Mouse (Mus musculus): ENCODE results near the gene Ociad1. TPM values are rescaled to one million over a fixed set of nuclear protein-coding genes. Genes with fewer than 3 reads are reported as not detected.

The Ociad1 gene
- total and polyA plus RNA-seq, 2 experiments: 50.3 to 68.1 TPM

- H3K4me1 ChIP-seq (ENCODE audit: control insufficient read depth, insufficient read depth, low read length): peaks cover 3% of the 10 kb centered on the region; the same call in 1 of the 2 replicates
- peak; percentile 25 for DNase-seq (ENCODE audit: extremely low read depth, low read depth, low spot score)
- 15% methylated on average over 5 of the region's 5 CpGs for WGBS
Observed at GRCm38 (mm10) chr5:73286603-73287002, 6.0 kb upstream of the Ociad1 start.

DNA sequence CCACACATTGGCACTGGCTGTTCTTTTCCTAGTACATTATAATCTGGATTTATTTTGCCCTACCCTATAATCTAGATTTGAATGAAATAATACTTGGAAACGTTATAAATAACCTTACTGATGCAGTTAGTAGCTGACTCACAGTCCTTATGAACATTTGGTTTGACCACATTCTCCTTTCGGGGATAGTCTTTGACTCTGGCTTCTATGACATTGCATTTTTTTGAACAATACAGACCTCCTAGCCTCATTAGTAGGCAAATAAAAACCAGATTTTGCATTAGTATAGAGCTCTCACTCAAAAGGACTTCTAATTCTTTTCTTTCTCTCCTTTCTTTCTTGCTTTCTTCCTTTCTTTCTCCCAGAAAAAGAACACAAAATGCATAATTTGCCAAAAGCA, 2.7 kb upstream of the Ociad1 start:
- WGBS: 74% methylated on average over 2 of the region's 2 CpGs
- H3K27ac ChIP-seq (replicated peaks; ENCODE audit: insufficient read depth, low read depth, low read length): no peak overlapping the region
- DNase-seq (ENCODE audit: extremely low read depth, low read depth, low spot score): no peak
- no peak overlapping the region for H3K9ac ChIP-seq (ENCODE audit: low read depth, low read length)
- no peaks in the 10 kb centered on the region for H3K27me3 ChIP-seq (ENCODE audit: control insufficient read depth, insufficient read depth, low read length)
- H3K36me3 ChIP-seq (ENCODE audit: control insufficient read depth, insufficient read depth, low read length): peaks cover 2% of the 10 kb centered on the region; the same call in 1 of the 2 replicates
- no peak overlapping the region for H3K4me3 ChIP-seq (ENCODE audit: insufficient read depth, low read depth, low read length)
- peaks cover 4% of the 10 kb centered on the region; the same call in 1 of the 2 replicates for H3K79me2 ChIP-seq (ENCODE audit: control insufficient read depth, insufficient read depth, low read length)
- TF ChIP-seq CTCF (IDR thresholded peaks at IDR 0.05; ENCODE audit: low read depth, low read length) (no peak), POLR2A (IDR thresholded peaks at IDR 0.05; ENCODE audit: extremely low read depth, insufficient read depth, low read length) (no peak)
- peaks cover 5% of the 10 kb centered on the region; the same call in 1 of the 2 replicates for H3K4me1 ChIP-seq (ENCODE audit: control insufficient read depth, insufficient read depth, low read length)

More at GRCm38 (mm10) chr5:73286603-73287002, 6.0 kb upstream of the Ociad1 start:
- Histone ChIP-seq H3K27me3 (ENCODE audit: control insufficient read depth, insufficient read depth, low read length) (no peaks in the 10 kb centered on the region), H3K9ac (ENCODE audit: low read depth, low read length) (no peak overlapping the region), H3K4me3 (ENCODE audit: insufficient read depth, low read depth, low read length) (no peak overlapping the region), H3K36me3 (ENCODE audit: control insufficient read depth, insufficient read depth, low read length) (no peaks in the 10 kb centered on the region), H3K79me2 (ENCODE audit: control insufficient read depth, insufficient read depth, low read length) (no peaks in the 10 kb centered on the region), H3K27ac (replicated peaks; ENCODE audit: insufficient read depth, low read depth, low read length) (no peak overlapping the region)
- TF ChIP-seq CTCF (IDR thresholded peaks at IDR 0.05; ENCODE audit: low read depth, low read length) (no peak), POLR2A (IDR thresholded peaks at IDR 0.05; ENCODE audit: extremely low read depth, insufficient read depth, low read length) (no peak)

- peak overlapping the region; percentile 98 for H3K4me3 ChIP-seq (ENCODE audit: insufficient read depth, low read depth, low read length)
- H3K27ac ChIP-seq (replicated peaks; ENCODE audit: insufficient read depth, low read depth, low read length): no peak overlapping the region
- 2% methylated on average over 8 of the region's 8 CpGs for WGBS
- DNase-seq (ENCODE audit: extremely low read depth, low read depth, low spot score): peak; percentile 34
- TF ChIP-seq POLR2A (IDR thresholded peaks at IDR 0.05; ENCODE audit: extremely low read depth, insufficient read depth, low read length) (no peak), CTCF (IDR thresholded peaks at IDR 0.05; ENCODE audit: low read depth, low read length) (no peak)
- H3K27me3 ChIP-seq (ENCODE audit: control insufficient read depth, insufficient read depth, low read length): no peaks in the 10 kb centered on the region
- H3K79me2 ChIP-seq (ENCODE audit: control insufficient read depth, insufficient read depth, low read length): peaks cover 8% of the 10 kb centered on the region; the same call in 1 of the 2 replicates
- H3K4me1 ChIP-seq (ENCODE audit: control insufficient read depth, insufficient read depth, low read length): peaks cover 3% of the 10 kb centered on the region; the same call in 1 of the 2 replicates
- peak overlapping the region; percentile 46; the same call in 1 of the 2 replicates for H3K9ac ChIP-seq (ENCODE audit: low read depth, low read length)
- peaks cover 6% of the 10 kb centered on the region for H3K36me3 ChIP-seq (ENCODE audit: control insufficient read depth, insufficient read depth, low read length)
Observed at GRCm38 (mm10) chr5:73293458-73293827, 859 bp downstream of the Ociad1 start.

GRCm38 (mm10) chr5:73295016-73295415, 2.4 kb downstream of the Ociad1 start:
- 95% methylated on average over 7 of the region's 7 CpGs for WGBS
- DNase-seq (ENCODE audit: extremely low read depth, low read depth, low spot score): no peak
- Histone ChIP-seq H3K27me3 (ENCODE audit: control insufficient read depth, insufficient read depth, low read length) (no peaks in the 10 kb centered on the region), H3K36me3 (ENCODE audit: control insufficient read depth, insufficient read depth, low read length) (peaks cover 14% of the 10 kb centered on the region), H3K4me1 (ENCODE audit: control insufficient read depth, insufficient read depth, low read length) (peaks cover 3% of the 10 kb centered on the region; the same call in 1 of the 2 replicates), H3K9ac (ENCODE audit: low read depth, low read length) (no peak overlapping the region), H3K27ac (replicated peaks; ENCODE audit: insufficient read depth, low read depth, low read length) (no peak overlapping the region), H3K4me3 (ENCODE audit: insufficient read depth, low read depth, low read length) (no peak overlapping the region), H3K79me2 (ENCODE audit: control insufficient read depth, insufficient read depth, low read length) (peaks cover 8% of the 10 kb centered on the region; the same call in 1 of the 2 replicates)
- TF ChIP-seq POLR2A (IDR thresholded peaks at IDR 0.05; ENCODE audit: extremely low read depth, insufficient read depth, low read length): no peak
- no peak for TF ChIP-seq CTCF (IDR thresholded peaks at IDR 0.05; ENCODE audit: low read depth, low read length)

- peaks cover 21% of the 10 kb centered on the region for H3K36me3 ChIP-seq (ENCODE audit: control insufficient read depth, insufficient read depth, low read length)
- H3K27ac ChIP-seq (replicated peaks; ENCODE audit: insufficient read depth, low read depth, low read length): no peak overlapping the region
- TF ChIP-seq POLR2A (IDR thresholded peaks at IDR 0.05; ENCODE audit: extremely low read depth, insufficient read depth, low read length) (no peak), CTCF (IDR thresholded peaks at IDR 0.05; ENCODE audit: low read depth, low read length) (no peak)
- H3K4me3 ChIP-seq (ENCODE audit: insufficient read depth, low read depth, low read length): no peak overlapping the region
- DNase-seq (ENCODE audit: extremely low read depth, low read depth, low spot score): no peak
- H3K27me3 ChIP-seq (ENCODE audit: control insufficient read depth, insufficient read depth, low read length): no peaks in the 10 kb centered on the region
- H3K9ac ChIP-seq (ENCODE audit: low read depth, low read length): no peak overlapping the region
- 88% methylated on average over 4 of the region's 4 CpGs for WGBS
- H3K4me1 ChIP-seq (ENCODE audit: control insufficient read depth, insufficient read depth, low read length): peaks cover 3% of the 10 kb centered on the region; the same call in 1 of the 2 replicates
- H3K79me2 ChIP-seq (ENCODE audit: control insufficient read depth, insufficient read depth, low read length): peaks cover 8% of the 10 kb centered on the region; the same call in 1 of the 2 replicates
Observed at GRCm38 (mm10) chr5:73295916-73296315, 3.3 kb downstream of the Ociad1 start.

DNA sequence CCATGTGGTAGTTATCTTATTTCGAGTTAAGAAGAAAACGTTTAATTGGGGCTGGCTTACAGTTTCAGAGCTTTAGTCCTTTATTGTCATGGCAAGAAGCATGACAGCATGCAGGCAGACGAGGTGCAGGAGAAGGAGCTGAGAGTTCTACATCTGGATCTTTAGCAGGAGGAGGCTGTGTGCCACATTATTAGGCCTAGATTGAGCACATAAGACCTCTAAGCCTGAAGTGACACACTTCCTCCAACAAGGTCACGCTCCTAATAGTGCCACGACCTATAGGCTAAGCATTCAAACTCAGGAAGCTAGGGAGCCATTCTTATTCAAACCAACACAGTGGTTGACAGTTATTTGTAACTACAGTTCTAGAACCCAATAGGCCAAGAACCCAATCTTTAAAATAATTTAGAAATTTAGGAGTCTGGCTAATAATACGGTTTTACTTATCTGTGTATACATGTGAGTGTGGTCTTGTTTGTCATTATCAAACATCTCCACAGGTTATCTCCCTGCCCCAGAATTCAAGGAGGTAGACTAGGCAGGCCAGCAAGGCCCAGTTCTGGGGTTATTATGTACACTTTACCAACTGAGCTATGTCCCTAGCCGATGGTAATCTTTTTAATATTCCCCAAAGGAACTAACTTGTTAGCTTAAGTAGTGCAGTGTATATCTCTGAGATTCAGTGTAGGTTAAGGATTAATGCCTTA, 9.2 kb downstream of the Ociad1 start:
- no peaks in the 10 kb centered on the region; the same call in 1 of the 2 replicates for H3K4me1 ChIP-seq (ENCODE audit: control insufficient read depth, insufficient read depth, low read length)
- H3K27me3 ChIP-seq (ENCODE audit: control insufficient read depth, insufficient read depth, low read length): no peaks in the 10 kb centered on the region
- no peaks in the 10 kb centered on the region; the same call in 1 of the 2 replicates for H3K79me2 ChIP-seq (ENCODE audit: control insufficient read depth, insufficient read depth, low read length)
- no peak overlapping the region for H3K27ac ChIP-seq (replicated peaks; ENCODE audit: insufficient read depth, low read depth, low read length)
- no peak overlapping the region for H3K4me3 ChIP-seq (ENCODE audit: insufficient read depth, low read depth, low read length)
- WGBS: 86% methylated on average over 7 of the region's 7 CpGs
- no peak for DNase-seq (ENCODE audit: extremely low read depth, low read depth, low spot score)
- no peak overlapping the region for H3K9ac ChIP-seq (ENCODE audit: low read depth, low read length)
- peaks cover 57% of the 10 kb centered on the region for H3K36me3 ChIP-seq (ENCODE audit: control insufficient read depth, insufficient read depth, low read length)
- no peak for TF ChIP-seq CTCF (IDR thresholded peaks at IDR 0.05; ENCODE audit: low read depth, low read length)
- TF ChIP-seq POLR2A (IDR thresholded peaks at IDR 0.05; ENCODE audit: extremely low read depth, insufficient read depth, low read length): no peak

Data from liver, adult 2 months (tissue).